Mouse (Mus musculus): Measurements from ENCODE around the gene Tob2.

The Tob2 gene

DNA sequence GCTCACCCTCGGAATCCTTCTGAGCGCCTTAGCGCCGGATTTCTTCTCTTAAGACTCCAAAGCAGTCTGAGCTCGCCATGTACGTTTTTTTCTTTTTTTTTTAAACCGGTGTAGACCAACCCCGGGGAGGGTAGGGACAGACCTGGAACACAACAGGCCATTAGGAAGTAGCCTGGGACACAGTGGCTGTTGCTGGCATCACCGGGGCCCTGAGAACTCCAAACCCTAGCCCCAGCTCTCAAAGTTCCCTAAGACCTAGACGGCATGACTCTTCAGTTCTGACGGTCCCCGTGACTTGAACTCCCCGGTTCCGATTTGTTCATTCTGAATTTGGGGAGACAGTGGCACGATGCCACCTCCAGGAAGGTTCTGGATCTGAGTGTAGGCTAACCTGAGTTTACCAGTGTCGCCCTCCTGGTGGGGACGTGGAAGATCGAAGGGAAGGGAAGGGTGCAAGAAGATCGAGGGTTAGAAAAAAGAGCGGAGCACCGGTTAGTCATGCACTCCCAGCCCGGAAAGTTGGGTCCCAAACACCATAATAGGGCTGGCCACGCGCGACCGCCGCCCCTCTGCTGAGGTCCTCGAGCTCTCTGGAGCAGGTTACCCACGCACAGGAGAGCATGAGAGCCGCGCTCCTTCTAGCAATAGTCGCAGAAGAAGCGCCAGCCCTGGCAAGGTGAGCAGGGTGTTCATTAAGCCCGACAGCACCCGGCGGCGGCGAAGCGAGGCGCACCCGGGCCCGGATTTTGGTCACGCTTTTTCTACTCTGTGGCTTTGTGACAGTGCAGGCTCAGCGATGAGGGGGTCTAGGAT, at the start of gene Tob2:
TSS of gene Tob2 (minus strand) at position 280 of the 813 bp plus-strand sequence.
- DNase-seq = peak; percentile 61

DNA sequence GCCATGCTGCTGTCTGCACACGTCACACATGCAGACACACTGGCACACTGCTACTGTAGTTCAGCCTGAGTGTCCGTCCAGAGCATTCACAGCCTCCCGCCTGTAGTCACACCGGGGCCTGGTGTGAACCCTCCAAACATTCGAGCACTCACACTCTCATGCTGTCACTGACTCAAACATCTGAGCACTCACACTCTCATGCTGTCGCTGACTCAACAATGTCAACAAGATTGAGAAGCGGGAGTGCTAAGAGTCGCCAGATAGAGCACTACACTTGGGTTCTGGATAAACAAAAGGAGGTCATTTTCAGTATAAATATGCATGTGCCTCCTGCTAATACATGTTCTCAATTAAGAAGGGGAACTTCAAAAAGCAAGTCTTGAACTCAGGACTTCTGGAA, 49.4 kb upstream of the Tob2 start:
- no peak for DNase-seq

DNA sequence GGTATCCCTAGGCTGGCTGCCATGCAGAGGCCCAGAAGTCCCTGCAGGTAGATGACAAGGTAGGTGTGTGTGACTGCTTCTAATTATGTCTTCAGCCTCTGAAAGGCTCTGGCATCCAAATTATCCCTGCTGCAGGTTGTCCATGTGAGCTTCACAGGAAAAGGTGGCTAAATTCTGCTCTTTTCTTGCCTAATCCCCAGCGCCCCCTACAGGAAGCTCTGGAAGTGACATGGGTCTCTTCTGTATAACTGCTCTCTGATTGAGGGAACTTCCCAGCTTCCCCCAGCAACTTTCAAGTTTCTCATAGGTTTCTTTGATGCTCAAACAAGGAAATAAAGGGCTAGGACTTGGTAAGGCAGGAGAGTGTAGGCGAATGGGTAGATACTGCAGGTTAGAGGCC, 46.3 kb upstream of the Tob2 start:
- peak; percentile 88 for DNase-seq

- DNase-seq = no peak
Measured at GRCm38 (mm10) chr15:81898751-81899150, 40.2 kb upstream of the Tob2 start.

- no peak for DNase-seq
Measured at GRCm38 (mm10) chr15:81897607-81898285, 39.1 kb upstream of the Tob2 start.

DNA sequence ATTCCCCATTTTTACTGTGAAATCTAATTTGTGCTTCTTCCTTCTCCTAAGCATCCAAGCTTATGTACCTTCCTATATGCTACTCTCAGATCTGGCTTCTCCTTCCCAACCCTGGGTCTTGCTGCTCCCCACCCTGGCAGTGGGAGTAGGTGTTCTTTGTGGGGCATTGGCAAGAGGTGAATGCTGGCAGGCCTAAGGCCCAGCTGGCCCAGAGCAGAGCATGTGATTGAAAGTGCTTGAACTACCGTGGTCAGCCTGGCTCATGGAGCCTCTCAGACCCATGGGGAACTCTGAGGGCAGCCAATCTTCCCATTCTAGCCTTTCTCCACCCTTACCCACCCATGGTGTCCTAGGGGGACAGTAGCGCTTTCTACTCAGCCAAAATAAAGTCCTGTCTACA, 37.8 kb upstream of the Tob2 start:
- no peak for DNase-seq

GRCm38 (mm10) chr15:81894002-81894401, 35.4 kb upstream of the Tob2 start:
- peak; percentile 32 for DNase-seq

GRCm38 (mm10) chr15:81891822-81892580, 33.4 kb upstream of the Tob2 start:
- DNase-seq = no peak

DNA sequence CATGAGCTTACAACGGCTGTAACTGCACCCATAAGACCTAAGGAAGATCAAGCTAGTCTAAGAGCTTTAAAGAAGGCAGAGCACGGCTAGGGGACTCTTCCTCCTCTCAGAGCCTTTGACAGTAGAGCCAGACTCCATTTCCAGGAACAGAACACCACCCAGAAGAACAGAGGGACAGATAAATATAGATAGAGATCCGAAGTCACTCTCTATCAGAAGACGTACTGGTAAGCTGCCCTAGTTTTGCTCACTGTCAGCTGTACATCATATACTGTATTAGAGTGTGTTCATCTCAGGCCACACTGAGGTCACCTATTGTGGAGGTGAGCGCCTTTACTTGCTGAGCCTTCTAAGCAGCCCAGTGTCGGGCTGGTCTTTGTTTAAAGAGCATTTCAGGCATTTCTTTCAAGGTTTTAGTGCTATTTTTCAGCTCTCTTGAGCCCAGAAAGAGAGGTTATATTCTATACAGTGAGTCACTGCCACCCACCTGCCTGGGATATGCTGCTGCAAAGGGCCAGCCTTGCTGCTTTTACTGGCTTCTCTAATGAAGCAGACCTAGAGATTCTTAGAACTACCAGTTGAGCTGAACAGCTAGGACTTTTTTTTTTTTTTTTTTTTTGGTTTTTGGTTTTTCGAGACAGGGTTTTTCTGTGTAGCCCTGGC, 32.7 kb upstream of the Tob2 start:
- DNase-seq = no peak

- no peak for DNase-seq
Measured at GRCm38 (mm10) chr15:81889175-81889574, 30.6 kb upstream of the Tob2 start.

- no peak for DNase-seq
Measured at GRCm38 (mm10) chr15:81886795-81887550, 28.4 kb upstream of the Tob2 start.

DNA sequence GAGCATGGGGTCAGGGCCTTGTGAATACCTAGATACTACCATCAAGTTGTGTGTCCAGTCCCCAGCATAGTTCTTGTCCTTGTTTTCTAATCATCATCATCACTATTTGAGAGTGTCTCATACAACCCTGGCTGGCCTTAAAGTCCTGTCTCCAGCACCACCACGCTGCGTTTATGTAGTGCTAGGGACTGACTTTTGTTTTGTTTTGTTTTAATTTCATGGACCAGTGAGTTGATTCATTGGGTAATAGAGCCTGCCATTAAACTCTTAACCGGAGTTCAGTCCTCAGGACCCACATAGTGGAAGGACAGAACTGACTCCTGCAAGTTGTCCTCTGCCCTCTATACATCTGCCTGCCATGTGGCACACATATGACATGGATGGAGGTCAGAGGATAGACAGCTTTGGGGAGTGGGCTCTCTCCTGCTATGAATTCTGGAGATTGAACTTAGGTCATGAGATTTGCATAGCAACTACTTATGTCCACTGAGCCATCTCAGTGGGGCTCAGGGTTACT, 26.9 kb upstream of the Tob2 start:
- DNase-seq = no peak

DNA sequence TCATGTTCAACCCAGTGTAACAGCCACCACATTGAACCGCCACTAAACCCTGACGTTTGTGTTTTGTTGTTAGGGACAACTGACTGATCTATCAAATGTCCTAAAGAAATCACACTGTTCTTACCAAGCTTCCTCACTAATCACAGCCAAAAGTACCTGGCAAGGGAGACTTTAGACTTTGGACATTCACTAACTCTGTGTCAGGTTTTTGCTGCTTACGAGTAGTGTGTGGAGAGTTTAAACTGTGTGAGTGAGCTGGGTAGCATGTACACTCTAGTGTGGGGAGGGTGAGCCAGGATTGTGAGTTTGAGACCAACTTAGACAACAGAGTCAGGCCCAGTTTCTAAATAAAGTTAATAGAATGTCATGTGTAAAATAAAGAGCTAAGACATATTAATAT, 23.8 kb upstream of the Tob2 start:
- no peak for DNase-seq

DNA sequence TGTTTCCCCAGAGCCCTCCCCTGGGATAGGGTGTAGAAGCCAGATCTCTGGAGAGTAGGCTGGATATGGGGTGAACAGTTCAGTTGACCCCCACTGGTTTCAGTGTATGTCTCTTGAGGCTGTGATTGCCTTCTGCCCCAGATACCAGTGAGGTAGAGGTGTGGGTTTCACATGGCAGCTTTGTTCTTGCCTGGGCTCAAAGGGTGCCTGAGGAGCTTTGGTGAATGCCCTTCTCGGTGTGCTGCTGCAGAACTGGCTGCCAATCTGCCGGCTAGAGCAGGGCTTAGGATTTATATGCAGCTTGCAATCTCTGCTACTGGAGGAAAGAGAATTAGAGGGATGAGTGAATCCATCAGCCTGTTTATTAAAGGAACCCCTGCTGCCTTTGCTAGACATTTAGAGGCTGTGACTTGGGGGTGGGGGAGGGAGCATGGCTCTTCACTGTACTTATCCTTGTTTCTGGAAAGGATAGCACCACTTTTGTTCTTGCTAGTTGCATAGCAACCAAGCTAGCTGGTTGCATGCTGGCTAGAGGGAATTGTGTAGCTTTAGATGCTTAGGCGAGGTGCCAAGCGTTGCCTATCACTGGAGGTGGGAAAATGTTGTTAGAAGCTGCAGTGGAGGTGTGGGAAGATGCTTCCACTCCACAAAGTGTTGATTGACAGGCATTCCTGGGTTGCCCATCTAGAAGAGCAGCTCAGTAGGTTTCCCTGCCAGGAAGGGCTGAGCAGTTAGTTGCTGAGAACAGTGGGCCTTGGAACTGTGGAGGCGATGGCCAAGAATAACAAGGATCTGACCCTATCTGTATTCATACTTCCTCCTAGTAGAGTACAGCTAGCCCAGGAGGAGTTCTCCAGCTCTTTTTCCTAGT, 21.2 kb upstream of the Tob2 start:
- DNase-seq = no peak

- DNase-seq = peak; percentile 99
Measured at GRCm38 (mm10) chr15:81872262-81873136, 13.9 kb upstream of the Tob2 start, which contains the start of gene Aco2. Gene Aco2, plus strand, starts transcription at chr15:81872309.

GRCm38 (mm10) chr15:81871604-81872261, 13.1 kb upstream of the Tob2 start, which contains the start of gene Phf5a:
Gene Phf5a, minus strand, starts transcription at chr15:81871911.
- DNase-seq = peak; percentile 89

DNA sequence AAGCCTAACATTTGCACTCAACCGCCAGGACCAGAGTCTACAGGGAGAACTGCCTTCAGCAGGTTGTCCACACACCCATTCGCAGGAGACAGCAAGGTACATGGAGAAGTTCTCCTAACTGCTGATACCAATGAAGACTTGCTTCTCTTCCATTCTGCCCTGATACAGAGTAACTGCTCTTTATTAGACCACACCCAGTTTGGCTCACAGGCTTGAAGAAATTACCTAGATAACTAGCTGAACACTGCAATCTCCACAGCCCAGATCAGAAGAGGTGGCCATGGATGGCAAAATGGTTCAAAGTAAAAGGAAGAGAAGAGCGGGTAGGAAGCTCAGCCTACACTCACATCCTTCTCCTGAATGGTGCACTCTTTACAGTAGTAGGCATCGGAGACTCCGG, 11.4 kb upstream of the Tob2 start:
- DNase-seq = no peak

DNA sequence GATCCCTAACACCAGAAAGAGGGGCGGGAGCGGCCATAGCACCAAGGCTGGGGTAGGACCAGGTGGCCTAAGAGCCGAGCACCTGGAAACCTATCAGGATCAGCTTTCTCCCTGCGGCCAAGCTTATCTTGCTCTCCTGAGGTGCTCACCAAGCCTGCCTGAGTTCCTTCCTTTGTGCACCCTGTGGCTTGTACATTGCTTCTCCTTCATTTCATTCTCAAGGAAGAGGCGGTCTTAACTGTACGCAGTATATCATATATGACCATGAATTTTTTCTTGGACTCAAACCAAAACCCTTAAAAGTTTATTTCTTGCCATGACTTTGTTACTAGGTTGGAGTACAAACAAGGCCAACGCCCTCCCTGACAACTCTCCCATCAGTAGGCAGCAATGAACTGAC, 5.6 kb upstream of the Tob2 start:
- DNase-seq = no peak

DNA sequence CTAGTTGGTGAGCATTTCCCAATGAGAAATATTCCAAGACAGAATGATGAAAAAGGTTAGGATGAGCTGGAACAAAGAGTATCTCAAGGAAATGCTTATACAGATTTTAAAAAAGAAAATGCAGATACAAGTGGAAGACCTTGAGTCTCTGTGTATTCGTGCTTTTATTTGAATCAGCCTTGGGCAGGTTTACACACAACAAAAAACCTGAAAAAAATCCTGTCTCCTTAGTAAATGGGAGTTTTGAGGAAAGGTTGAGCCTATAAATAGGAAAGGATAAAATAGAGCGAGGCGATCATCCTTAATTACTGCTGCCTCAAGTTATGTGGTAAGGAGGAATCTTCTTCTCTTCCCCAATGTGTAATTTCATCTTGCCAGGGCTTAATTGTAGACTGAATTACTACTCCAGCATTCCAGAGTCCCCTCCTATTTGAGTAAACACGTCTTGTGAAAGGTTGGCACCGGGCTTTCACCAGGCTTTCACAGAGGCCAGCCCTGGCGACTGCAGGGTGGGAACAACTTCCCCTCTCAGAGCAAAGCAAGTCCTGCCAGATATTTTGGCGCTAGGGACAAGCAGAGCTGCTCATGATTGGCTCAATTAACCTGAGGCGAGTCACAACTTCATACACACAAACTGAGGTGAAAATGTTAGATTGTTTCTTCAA, 2.0 kb upstream of the Tob2 start:
- peak; percentile 65 for DNase-seq

Data from lung, postnatal 14 days (tissue).